Mouse (Mus musculus) cerebellum, adult 11 months (tissue): ENCODE results near the gene Lrrc71.
A peak's percentile ranks its signal among the peaks of the same experiment; 100 is the strongest.

Experiments used
- DNase-seq: peaks from one replicate; pipeline ENCODE4 v3.0.0; 2022

The Lrrc71 gene

GRCm38 (mm10) chr3:87748431-87748830 is at the start of gene Lrrc71:
Gene Lrrc71 (minus strand): TSS chr3:87748625.
- no peak for DNase-seq

DNA sequence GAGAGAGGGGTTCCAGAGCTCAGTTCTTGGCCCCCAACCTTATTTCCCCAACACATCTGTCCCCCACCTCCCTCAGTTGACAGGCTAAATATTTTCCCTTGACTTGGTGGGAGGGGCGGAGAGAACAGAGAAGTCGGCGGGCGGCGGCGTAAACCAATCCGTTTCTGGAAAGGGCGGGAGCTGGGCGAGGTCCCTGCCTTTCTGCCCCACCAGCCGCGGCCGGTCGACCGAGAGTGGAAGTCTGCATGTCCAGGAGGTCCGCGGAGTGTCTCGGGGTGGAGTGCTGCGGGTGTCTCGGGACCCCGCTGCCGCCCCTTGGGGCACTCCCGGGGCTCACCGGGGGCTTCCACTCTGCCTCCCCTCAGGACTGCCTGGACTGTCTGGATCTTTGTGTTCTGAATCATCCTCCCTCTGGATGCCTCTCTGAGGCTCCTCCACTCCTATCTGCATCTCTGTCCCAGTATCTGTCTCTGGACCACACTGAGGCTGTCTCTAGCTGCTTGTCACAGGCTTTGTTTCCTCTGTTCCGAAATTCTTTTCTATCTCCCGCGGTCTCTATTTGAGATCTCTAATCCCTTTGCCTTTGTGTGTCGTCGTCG is 48.4 kb upstream of the Lrrc71 start, which contains the start of gene Insrr:
Gene Insrr (plus strand): TSS at position 216 of the 599 bp plus-strand sequence.
- no peak for DNase-seq

- DNase-seq = peak; percentile 22
Measured at GRCm38 (mm10) chr3:87795336-87796277, 47.2 kb upstream of the Lrrc71 start.

DNA sequence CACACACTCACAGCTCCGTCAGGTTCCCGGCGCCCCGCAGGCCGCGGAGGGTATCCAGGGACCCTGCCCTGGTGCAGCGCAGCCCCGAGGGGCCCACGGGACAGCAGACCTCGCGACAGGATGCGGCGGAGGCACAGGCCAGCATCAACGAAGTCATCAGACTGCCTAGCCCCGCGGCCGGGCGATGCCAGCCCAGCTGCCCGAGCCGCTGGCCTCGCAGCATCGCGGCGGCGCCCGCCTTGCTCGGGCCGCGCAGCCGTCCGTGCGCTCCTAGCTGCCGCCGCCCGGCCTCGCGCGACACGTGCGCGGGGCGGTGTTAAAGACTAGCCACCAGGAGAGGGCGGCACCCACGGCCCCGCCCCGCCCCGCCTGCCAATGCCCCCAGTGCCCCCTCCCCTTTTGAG is 46.5 kb upstream of the Lrrc71 start, which contains the start of gene Ntrk1:
Gene Ntrk1 (minus strand): TSS at position 241 of the 404 bp plus-strand sequence.
- DNase-seq = no peak

- no peak for DNase-seq
Measured at GRCm38 (mm10) chr3:87789768-87790167, 41.3 kb upstream of the Lrrc71 start.

DNA sequence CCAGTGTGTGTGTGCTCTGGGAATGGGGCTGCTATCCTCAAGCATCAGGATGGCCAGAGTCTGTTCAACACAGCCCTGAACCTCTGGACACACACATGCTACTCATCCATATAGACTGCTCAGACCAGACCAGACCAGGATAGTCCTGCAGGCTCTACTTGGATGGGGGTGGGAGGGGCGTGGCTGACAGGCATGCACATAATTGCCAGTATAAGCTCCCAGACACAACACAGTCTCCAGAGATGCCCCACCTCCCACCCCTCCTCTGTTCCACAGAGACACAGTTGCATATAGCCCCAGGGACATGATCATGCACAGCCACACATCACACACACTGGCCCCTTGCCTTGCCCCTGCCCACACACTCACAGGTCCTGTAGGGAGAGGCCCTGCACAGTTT is 40.8 kb upstream of the Lrrc71 start:
- DNase-seq = no peak

DNA sequence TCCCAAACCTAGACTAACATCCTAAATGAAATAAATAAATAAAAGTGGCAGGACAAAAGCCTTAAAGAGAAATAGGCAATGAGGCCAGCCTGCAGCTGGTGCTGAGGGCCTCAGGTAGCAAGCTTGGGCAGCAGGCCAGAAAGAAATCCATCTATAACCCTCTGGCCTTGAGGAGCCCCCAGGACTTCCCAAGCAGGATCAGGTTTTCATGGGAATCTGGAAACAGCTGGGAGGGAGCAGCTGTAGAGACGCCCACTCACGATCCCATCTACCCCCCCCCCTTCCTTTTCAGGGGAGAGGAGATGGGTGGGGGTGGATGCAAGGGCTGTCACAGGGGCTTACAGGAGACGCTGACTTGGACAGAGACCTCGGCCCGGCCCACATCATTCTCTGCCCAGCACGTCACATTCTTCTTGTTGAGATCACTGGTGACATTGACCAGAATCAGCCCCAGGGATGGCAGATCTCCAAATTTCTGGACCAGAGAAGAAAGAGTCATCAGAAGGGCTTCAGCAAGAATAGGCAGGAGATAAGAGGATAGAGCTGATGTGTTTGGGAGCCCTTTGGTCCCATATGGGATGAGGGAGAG is 37.3 kb upstream of the Lrrc71 start:
- no peak for DNase-seq

- DNase-seq = no peak
Measured at GRCm38 (mm10) chr3:87785156-87785555, 36.7 kb upstream of the Lrrc71 start.

DNA sequence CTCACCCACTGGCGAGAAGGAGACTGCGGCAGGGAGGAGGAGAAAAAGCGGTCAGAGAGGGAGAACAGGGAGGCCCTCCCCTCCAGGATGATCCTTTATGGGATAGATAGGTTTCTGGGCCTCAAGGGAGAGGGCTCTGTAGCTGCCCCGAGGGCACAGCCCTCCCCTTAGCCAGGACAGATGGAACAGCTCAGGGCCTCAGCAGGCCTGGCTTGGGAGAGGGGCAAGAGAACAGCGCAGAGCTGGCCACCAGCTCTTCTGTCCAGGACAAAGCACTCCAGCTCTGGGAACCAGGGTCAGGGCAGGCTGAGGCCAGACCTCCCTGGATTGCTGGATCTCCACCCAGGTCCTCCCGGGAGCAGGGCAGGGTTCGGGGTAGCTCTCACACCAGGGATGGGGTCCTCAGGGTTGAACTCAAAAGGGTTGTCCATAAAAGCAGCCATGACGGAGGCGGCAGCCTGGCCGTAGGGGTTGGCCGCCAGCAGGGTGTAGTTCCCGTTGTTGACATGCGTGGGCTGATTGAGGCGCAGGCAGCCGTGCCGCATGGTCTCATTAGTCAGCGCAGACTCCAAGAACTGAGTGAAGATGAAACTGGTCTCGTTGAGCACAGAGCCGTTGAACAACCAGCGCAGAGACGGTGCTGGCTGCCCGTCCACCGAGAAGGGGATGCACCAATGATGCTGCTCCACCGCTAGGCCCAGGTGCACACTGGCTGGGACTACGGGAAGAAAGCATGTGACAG is 35.0 kb upstream of the Lrrc71 start:
- no peak for DNase-seq

DNA sequence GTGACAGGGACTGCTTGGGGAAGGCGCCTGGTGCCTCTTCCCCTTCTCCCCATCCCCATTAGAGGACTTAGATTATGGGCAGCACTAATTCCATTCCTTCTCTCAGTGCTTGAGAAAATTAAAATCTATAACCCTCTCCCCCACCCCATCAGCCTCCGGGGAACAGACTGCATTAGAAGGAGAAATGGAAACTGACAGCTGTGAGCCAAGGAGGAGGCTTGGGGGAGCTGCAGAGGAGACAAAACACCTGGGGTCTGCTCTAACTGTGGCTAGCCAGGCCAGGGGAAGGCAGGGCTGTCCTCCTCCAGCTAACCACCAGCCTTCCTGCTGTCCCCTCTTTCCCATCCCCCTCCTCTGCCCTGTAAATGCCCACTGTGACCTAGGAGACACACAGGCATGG is 30.7 kb upstream of the Lrrc71 start:
- DNase-seq = no peak

- DNase-seq = no peak
Measured at GRCm38 (mm10) chr3:87778283-87778682, 29.9 kb upstream of the Lrrc71 start.

DNA sequence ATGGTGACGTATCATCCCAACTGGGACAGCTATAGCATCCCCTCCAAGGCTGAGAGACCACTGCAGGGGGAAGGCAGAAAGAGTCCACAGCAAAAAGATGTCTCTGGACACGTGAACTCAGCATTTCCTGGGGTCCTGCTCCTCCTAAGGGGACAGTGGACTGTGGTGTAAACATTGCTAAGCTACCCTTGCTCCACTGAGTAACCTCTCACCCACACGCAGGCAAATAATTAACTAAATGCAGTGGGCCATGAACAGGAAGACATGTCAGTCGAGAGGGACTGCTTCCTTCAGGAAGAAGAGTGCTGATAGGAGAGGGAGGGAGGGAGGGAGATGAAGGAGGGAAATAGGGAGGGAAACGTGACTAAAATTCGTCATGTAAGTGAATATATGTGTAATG is 22.7 kb upstream of the Lrrc71 start:
- DNase-seq = no peak

- DNase-seq = peak; percentile 21
Measured at GRCm38 (mm10) chr3:87770280-87770679, 21.9 kb upstream of the Lrrc71 start.

- no peak for DNase-seq
Measured at GRCm38 (mm10) chr3:87769506-87769905, 21.1 kb upstream of the Lrrc71 start.

- DNase-seq = no peak
Measured at GRCm38 (mm10) chr3:87768844-87769243, 20.4 kb upstream of the Lrrc71 start.

DNA sequence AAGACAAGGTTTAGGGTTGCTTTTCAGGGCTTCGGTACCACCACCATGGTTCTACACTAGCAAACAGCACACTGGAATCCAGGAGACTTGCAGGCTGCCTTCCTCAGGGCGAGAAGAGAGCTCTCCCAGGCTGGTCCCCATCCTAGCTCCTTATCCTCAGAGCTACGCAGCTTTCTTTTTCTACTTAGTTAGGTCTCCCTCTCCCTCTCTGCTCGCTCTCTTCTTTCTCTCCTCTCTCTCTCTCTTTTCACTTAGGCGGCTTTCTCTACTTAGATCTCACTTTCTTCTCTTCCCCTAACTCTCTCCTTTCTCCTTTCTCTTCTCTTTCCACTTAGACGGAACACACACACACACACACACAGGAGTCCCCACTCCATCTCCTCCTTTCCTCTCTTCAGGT is 20.0 kb upstream of the Lrrc71 start:
- no peak for DNase-seq

- no peak for DNase-seq
Measured at GRCm38 (mm10) chr3:87767764-87768163, 19.3 kb upstream of the Lrrc71 start.

DNA sequence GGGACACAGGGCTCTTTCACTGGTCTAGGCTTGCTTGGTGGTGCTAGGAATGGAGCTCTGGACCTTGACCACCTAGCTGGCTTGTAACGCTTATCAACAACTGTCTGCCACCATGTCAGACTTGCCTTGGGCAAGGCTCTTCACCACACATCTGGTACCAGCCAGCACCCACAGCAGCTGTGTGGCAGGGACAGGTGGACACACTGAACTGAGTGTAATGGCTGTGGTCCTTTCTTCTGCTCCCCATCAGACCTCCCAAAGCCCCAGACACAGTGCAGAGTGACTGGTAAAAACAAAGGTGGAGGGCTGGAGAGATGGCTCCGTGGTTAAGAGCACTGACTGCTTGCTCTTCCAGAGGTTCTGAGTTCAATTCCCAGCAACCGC is 17.9 kb upstream of the Lrrc71 start:
- DNase-seq = no peak

GRCm38 (mm10) chr3:87765631-87766283 is 17.3 kb upstream of the Lrrc71 start:
- no peak for DNase-seq

DNA sequence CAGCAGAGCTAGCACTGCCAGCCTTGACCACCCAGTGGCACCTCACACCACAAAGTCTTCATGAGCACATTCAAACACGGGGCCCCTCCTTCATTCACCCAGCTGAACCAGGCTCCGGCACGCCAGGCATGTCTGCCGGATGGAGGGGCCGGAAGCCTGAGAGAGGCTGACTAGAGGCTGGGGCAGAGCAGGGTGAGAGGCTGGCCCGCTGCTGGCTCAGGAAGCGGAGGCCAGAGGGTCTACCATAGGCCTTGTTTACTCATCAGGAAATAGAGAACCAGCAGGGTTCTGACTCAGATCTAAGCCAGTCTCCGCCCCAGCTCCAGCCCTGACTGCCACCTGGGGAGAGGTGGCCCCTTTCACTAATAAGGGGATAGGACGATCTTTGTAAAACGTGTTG is 16.7 kb upstream of the Lrrc71 start:
- DNase-seq = no peak

- DNase-seq = no peak
Measured at GRCm38 (mm10) chr3:87764506-87764905, 16.1 kb upstream of the Lrrc71 start.

DNA sequence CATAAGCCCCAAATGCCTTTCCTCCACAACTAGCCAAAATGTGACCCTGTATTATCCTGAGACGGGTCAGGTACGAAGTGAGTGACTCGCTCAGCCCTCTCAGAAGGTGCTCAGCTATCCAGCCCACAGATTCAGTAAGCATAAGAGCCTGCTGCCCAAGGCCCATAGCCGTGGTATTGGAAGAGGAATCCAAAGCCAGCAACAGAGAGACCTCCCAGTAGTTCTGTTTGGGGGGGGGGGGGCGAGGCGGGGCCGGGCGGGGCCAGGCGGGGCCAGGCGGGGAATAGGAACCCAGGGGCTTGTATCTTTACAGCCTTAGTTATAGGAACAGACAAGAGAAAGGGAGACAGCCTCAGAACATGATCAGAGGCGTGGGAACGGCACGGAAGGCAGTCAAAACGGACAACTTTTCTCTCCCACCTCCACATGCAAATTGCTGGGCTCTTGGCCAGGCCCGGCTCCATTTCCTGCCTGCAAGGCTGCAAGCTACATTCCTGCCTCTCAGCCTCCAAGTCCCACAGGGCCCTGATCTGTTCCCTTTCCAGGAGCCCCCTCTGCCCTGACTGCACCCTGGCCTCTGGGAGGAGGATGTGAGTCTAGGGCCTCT is 15.4 kb upstream of the Lrrc71 start:
- DNase-seq = no peak
